Mouse (Mus musculus) embryonic facial prominence, embryonic 11.5 days (tissue): Measurements from ENCODE around the gene Dstyk. TPM values are rescaled to one million over a fixed set of nuclear protein-coding genes. Genes with fewer than 3 reads are reported as not detected.

ENCODE experiments used
- ATAC-seq: fragments of 200-750 bp; cut with Nextera tagmentation; replicated peaks from 2 replicates; pipeline ENCODE4 v1.8.0; 2017; ENCODE audit warnings: low read depth; ENCODE audit not compliant: insufficient number of reproducible peaks, low FRiP score, low TSS enrichment
- DNase-seq: peaks from one replicate; pipeline ENCODE4 v3.0.0-alpha.2; 2015; ENCODE audit warnings: low spot score
- H3K27ac ChIP-seq: fragments of 300-500 bp; sonication (generic); replicated peaks from 2 replicates; pipeline ENCODE4 v1.5.1; 2014; ENCODE audit warnings: mild to moderate bottlenecking, low read depth, low read length, control low read depth
- H3K27me3 ChIP-seq: fragments of 300-500 bp; sonication (generic); 2 replicates; pipeline ENCODE4 v1.6.1; 2014; ENCODE audit warnings: mild to moderate bottlenecking, low read length, moderate library complexity, mixed read lengths; ENCODE audit not compliant: control insufficient read depth, insufficient read depth
- H3K36me3 ChIP-seq: fragments of 300-500 bp; sonication (generic); replicated peaks from 2 replicates; pipeline ENCODE4 v1.6.1; 2014; ENCODE audit warnings: low read depth, mild to moderate bottlenecking, low read length, moderate library complexity, mixed read lengths; ENCODE audit not compliant: control insufficient read depth, insufficient read depth
- H3K4me1 ChIP-seq: fragments of 300-500 bp; sonication (generic); 2 replicates; pipeline ENCODE4 v1.6.1; 2014; ENCODE audit warnings: low read length, mixed read lengths; ENCODE audit not compliant: control insufficient read depth, insufficient read depth
- H3K4me2 ChIP-seq: fragments of 300-500 bp; sonication (generic); 2 replicates; pipeline ENCODE4 v1.6.1; 2014; ENCODE audit warnings: low read depth, mild to moderate bottlenecking, control low read depth, low read length, moderate library complexity
- H3K4me3 ChIP-seq: fragments of 300-500 bp; sonication (generic); 2 replicates; pipeline ENCODE4 v1.5.1; 2014; ENCODE audit warnings: low read depth, low read length, control low read depth
- H3K9ac ChIP-seq: fragments of 300-500 bp; sonication (generic); replicated peaks from 2 replicates; pipeline ENCODE4 v1.6.1; 2014; ENCODE audit warnings: mild to moderate bottlenecking, control low read depth, low read length
- H3K9me3 ChIP-seq: fragments of 300-500 bp; sonication (generic); replicated peaks from 2 replicates; pipeline ENCODE4 v1.6.1; 2016; ENCODE audit warnings: mild to moderate bottlenecking, low read length, inconsistent platforms, mixed read lengths; ENCODE audit not compliant: control insufficient read depth
- whole genome bisulfite sequencing: fragments of 180-500 bp; shearing (Covaris S2); extraction: QIAGEN DNeasy Blood & Tissue Kit; methylation state at CpG from one replicate; pipeline ENCODE4 v1.1.7; 2014; 5-methylcytosine and 5-hydroxymethylcytosine counted together
- polyA plus RNA-seq: library from polyadenylated mRNA; unstranded; fragments of >200 nt; fragmentation: Nextera tagmentation; extraction: Ambion mirVana; gene quantifications from 2 replicates; pipeline ENCODE4 v1.2.1, GENCODE M21; 2014

Gene Dstyk
- polyA plus RNA-seq, 1 experiment from 2014 or later: 11.9 TPM

GRCm38 (mm10) chr1:132374140-132374872, 43.0 kb upstream of the Dstyk start:
- Histone ChIP-seq H3K4me1 (peaks cover 7% of the 10 kb centered on the region; the same call in 1 of the 2 replicates), H3K9ac (no peak overlapping the region), H3K4me3 (no peak overlapping the region), H3K4me2 (no peak overlapping the region), H3K9me3 (no peaks in the 10 kb centered on the region), H3K27ac (no peak overlapping the region), H3K27me3 (no peaks in the 10 kb centered on the region), H3K36me3 (peaks cover 3% of the 10 kb centered on the region; the same call in 1 of the 2 replicates)
- DNase-seq (no peak), ATAC-seq (no peak)
- 39% methylated on average over 5 of the region's 5 CpGs for WGBS

DNA sequence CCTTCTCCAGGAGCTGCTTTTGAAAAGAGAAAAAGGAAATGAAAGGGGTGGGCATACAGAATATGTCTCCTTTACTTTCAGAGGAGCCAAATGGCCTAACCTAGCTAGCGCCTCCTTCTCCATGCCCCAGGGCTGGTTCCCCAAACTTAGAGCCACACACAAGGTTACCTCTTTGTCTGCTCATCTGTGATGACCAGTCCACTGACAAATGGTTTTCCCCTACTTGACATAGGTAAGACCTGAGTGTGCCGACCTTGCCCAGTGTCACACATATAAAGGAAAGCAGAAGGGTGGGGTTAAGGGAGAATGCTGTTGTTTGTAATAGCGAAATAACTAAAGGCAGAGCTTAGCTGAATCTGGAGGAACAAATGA, 42.5 kb upstream of the Dstyk start:
- Histone ChIP-seq H3K4me2 (no peak overlapping the region), H3K4me1 (peaks cover 7% of the 10 kb centered on the region; the same call in 1 of the 2 replicates)

DNA sequence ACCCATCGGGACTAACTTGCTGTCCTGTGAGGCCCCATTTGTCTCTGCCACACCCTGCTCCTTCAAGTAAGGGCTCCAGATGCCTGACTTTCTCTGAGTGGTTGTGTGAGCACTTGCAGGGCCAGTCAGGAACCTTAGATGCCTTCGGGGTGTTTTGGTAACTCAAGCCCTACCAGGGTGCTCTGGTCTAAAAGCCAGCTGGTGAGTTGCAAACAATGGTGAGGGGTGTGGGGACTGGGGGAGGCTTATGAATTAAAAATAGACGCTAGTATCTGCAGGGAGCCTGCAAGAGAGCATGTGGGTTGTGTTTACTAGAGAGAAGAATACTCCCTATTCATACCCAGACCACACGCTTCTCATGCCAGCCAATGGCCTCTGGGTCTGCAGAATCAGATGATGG, 42.1 kb upstream of the Dstyk start:
- Histone ChIP-seq H3K4me1 (peaks cover 7% of the 10 kb centered on the region; the same call in 1 of the 2 replicates), H3K9ac (no peak overlapping the region), H3K27me3 (no peaks in the 10 kb centered on the region), H3K9me3 (no peaks in the 10 kb centered on the region), H3K36me3 (peaks cover 3% of the 10 kb centered on the region), H3K4me3 (no peak overlapping the region), H3K4me2 (no peak overlapping the region), H3K27ac (no peak overlapping the region)
- peak; percentile 44 for DNase-seq
- peak; percentile 20; the same call in 1 of the 2 replicates for ATAC-seq
- WGBS: 31% methylated on average over 4 of the region's 4 CpGs

More for the DNA sequence above, 42.5 kb upstream of the Dstyk start:
- DNase-seq (no peak), ATAC-seq (no peak)
- 75% methylated on average over 3 of the region's 3 CpGs for WGBS
- Histone ChIP-seq H3K4me3 (no peak overlapping the region), H3K27me3 (no peaks in the 10 kb centered on the region), H3K9me3 (no peaks in the 10 kb centered on the region), H3K9ac (no peak overlapping the region), H3K36me3 (peaks cover 3% of the 10 kb centered on the region), H3K27ac (no peak overlapping the region)

- ATAC-seq (no peak), DNase-seq (peak; percentile 26)
- H3K4me2 ChIP-seq: no peak overlapping the region
- WGBS: 55% methylated on average over 8 of the region's 8 CpGs
- H3K27ac ChIP-seq: no peak overlapping the region
- no peak overlapping the region for H3K4me3 ChIP-seq
- no peaks in the 10 kb centered on the region for H3K27me3 ChIP-seq
- peaks cover 3% of the 10 kb centered on the region for H3K36me3 ChIP-seq
- peaks cover 7% of the 10 kb centered on the region; the same call in 1 of the 2 replicates for H3K4me1 ChIP-seq
- peak overlapping the region; percentile 9; the same call in 1 of the 2 replicates for H3K9ac ChIP-seq
- H3K9me3 ChIP-seq: no peaks in the 10 kb centered on the region
Observed at GRCm38 (mm10) chr1:132376211-132377054, 40.9 kb upstream of the Dstyk start.

- no peak overlapping the region for H3K4me3 ChIP-seq
- no peak overlapping the region for H3K4me2 ChIP-seq
- H3K27ac ChIP-seq: no peak overlapping the region
- peaks cover 7% of the 10 kb centered on the region; the same call in 1 of the 2 replicates for H3K4me1 ChIP-seq
- DNase-seq (no peak), ATAC-seq (no peak)
- 47% methylated on average over 7 of the region's 7 CpGs for WGBS
- H3K27me3 ChIP-seq: no peaks in the 10 kb centered on the region
- peak overlapping the region; percentile 9; the same call in 1 of the 2 replicates for H3K9ac ChIP-seq
- H3K9me3 ChIP-seq: no peaks in the 10 kb centered on the region
- H3K36me3 ChIP-seq: peaks cover 3% of the 10 kb centered on the region
Observed at GRCm38 (mm10) chr1:132377055-132377365, 40.3 kb upstream of the Dstyk start.

DNA sequence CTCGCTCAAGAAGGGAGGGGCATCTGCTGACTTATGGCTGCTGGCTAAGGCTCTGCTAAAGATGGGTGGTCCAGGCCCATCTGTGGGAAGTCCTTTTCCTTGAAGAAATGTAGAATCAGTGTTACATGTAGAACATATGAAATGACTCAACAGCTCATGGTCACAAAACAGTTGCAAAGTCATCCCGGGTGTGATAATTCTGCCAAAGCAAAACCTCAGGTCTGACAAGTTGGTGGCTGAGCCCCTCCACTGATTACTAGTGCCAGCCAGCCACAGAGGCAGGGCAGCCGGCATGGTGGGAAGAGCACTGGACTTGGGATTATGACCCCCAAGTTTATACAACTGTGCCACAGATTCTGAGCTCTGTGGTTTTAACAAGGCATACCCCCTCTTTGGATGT, 39.5 kb upstream of the Dstyk start:
- no peak overlapping the region for H3K4me3 ChIP-seq
- H3K36me3 ChIP-seq: peaks cover 3% of the 10 kb centered on the region
- 85% methylated on average over 3 of the region's 3 CpGs for WGBS
- ATAC-seq (no peak), DNase-seq (no peak)
- no peak overlapping the region for H3K9ac ChIP-seq
- peaks cover 3% of the 10 kb centered on the region; the same call in 1 of the 2 replicates for H3K4me1 ChIP-seq
- H3K27ac ChIP-seq: no peak overlapping the region
- H3K27me3 ChIP-seq: no peaks in the 10 kb centered on the region
- no peaks in the 10 kb centered on the region for H3K9me3 ChIP-seq
- H3K4me2 ChIP-seq: no peak overlapping the region

DNA sequence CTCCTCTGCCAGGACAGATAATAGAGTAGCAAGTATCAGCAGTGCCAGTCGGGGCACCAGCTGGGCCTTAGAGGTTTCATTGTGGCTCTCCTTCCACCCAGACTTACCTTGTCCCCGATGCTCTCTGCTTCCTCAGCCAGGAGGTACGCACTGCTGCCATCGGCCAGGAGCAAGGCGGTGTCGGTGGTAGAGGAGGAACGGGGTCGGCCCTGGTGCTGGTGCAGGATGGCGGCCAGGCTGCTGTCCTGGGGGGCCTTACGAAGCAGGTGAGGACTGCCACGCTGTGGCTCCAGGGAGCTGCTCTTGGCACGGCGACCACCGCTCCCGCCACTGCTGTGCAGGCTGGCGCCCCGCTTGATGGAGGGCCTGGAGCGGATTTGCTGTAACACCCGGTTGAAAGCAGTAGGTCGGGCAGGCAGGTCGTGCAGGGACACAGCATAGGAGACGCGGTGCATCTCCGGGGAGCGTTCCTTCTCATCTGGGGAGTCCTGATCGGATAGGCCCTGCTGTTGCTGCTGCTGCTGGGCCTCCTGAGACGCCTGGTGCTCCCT, 36.7 kb upstream of the Dstyk start:
- ATAC-seq (no peak), DNase-seq (no peak)
- 0 out of 2 replicates have a peak, but pooled peaks cover 2% of the 10 kb centered on the region for H3K4me1 ChIP-seq
- peaks cover 3% of the 10 kb centered on the region for H3K36me3 ChIP-seq
- no peak overlapping the region for H3K9ac ChIP-seq
- H3K9me3 ChIP-seq: no peaks in the 10 kb centered on the region
- H3K4me2 ChIP-seq: no peak overlapping the region
- H3K4me3 ChIP-seq: no peak overlapping the region
- WGBS: 83% methylated on average over 27 of the region's 27 CpGs
- no peaks in the 10 kb centered on the region for H3K27me3 ChIP-seq
- no peak overlapping the region for H3K27ac ChIP-seq
